Mouse (Mus musculus): ENCODE results near the gene Rnf224.
A peak's percentile ranks its signal among the peaks of the same experiment; 100 is the strongest.

Gene Rnf224

GRCm38 (mm10) chr2:25256443-25257109, 20.0 kb upstream of the Rnf224 start:
- peak; percentile 68 to 81 for DNase-seq (ENCODE audit: low spot score in 2 of 2)

- DNase-seq (ENCODE audit: low spot score in 2 of 2): peak; percentile 83 to 92
These were observed 18.7 kb upstream of the Rnf224 start, which contains the start of gene Tmem203 for GRCm38 (mm10) chr2:25255284-25255779. Gene Tmem203, plus strand, starts transcription at chr2:25255439.

- no peak for DNase-seq (ENCODE audit: low spot score in 2 of 2)
These were observed 15.7 kb upstream of the Rnf224 start for GRCm38 (mm10) chr2:25252331-25252730.

- no peak for DNase-seq (ENCODE audit: low spot score in 2 of 2)
These were observed 9.8 kb upstream of the Rnf224 start, which contains the start of gene AL732309.1 for GRCm38 (mm10) chr2:25246183-25247072. Gene AL732309.1, minus strand, starts transcription at chr2:25246863.

- no peak for DNase-seq (ENCODE audit: low spot score in 2 of 2)
These were observed 7.6 kb upstream of the Rnf224 start for GRCm38 (mm10) chr2:25244144-25244543.

DNA sequence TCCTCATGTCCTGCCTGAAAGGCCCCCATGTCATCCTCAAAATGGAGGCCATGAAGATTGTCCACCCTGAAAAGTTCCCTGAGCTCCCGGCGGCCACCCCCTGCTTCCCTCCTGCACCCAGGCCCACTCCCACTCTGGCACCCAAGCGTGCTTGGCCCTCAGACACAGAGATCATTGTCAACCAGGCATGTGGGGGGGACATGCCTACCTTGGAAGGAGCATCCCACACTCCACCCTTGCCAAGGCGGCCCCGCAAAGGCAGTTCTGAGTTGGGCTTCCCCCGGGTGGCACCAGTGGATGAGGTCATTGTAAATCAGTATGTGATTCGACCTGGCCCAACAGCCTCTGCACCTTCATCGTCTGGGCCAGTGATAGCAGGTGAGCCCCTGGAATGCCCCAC, 6.8 kb upstream of the Rnf224 start:
- no peak for DNase-seq (ENCODE audit: low spot score in 2 of 2)

DNA sequence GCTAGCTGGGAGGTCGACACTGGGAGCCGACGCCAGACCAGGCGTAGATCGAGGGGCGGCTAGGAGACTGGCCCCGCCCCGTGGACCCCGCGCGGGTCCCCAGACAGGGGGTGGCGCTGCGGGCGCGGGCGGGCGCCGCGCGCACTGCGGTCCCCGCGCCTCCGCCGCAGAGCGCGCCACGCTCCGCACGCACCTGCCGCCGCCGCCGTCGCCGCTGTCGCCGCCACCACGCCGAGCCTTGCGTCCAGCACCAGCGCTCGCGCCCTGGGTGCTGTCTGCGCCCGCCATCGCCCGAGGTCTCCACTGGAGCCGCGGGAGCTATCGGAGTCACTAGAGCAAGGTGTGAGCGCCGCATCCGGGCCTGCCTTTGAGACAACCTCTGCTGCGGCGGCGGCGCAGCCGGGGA, 5.5 kb upstream of the Rnf224 start, which contains the start of the genes Rnf208 and Cysrt1:
TSS of gene Rnf208 (plus strand) at position 155 of the 406 bp plus-strand sequence.
TSS of gene Cysrt1 (minus strand) at position 352 of the 406 bp plus-strand sequence.
- no peak for DNase-seq (ENCODE audit: low spot score in 2 of 2)

DNA sequence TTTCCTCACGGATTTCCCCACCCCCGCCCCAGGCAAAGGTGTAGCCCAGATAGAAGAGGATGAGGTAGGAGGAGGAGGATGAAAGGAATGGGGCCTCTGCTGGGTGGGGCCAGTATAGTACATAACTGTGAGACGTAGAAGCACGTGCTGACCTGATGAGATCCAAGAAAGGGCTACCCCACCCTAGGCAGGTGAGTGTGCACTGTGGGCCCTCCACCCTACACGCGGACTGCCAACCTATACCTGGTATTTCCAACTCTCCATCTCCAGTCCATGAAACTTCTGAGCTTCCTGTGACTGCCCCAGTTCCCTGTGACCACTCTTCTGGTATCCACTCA, 4.8 kb upstream of the Rnf224 start:
- no peak for DNase-seq (ENCODE audit: low spot score in 2 of 2)

DNA sequence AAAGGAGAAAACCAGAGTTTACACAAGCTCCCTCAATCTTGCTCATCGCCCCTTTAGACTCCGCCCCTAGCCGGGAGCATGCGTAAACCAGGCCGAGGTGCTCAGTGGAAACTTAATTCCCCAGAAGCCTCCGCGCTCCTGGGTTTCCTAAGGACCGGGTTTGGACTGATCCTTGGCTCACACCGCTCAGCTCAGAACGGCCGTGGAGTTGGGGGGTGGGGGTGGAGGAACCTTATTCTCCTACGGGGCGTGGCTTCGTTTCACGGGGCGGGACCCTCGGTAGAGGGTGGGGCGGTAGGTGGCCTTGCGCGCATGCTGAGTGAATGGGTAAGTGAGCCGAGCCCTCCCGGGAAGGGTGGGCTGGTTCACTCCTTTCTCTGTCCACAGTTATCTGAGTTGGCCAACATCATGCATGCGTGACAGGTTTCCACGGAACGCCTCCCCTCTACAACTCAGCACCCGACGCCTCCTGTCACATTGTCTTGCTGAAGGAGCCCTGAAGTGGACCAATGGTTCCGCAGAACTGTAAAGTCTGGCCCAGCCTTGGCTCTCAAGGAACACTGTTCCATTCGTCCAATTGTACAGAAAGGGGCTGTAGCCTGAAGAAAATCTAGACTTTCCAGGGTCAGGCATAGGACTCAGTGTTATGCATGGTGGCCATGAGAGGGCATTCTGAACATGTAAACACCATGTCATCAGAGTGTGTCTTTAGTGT, 4.3 kb upstream of the Rnf224 start:
- peak in 1 of 2 experiments; percentile 52 for DNase-seq (ENCODE audit: low spot score in 2 of 2)

GRCm38 (mm10) chr2:25240310-25240709, 3.7 kb upstream of the Rnf224 start:
- no peak for DNase-seq (ENCODE audit: low spot score in 2 of 2)

- DNase-seq (ENCODE audit: low spot score in 2 of 2): no peak
These were observed 3.2 kb upstream of the Rnf224 start for GRCm38 (mm10) chr2:25239766-25240165.

- no peak for DNase-seq (ENCODE audit: low spot score in 2 of 2)
These were observed 1.5 kb upstream of the Rnf224 start for GRCm38 (mm10) chr2:25238106-25238505.

DNA sequence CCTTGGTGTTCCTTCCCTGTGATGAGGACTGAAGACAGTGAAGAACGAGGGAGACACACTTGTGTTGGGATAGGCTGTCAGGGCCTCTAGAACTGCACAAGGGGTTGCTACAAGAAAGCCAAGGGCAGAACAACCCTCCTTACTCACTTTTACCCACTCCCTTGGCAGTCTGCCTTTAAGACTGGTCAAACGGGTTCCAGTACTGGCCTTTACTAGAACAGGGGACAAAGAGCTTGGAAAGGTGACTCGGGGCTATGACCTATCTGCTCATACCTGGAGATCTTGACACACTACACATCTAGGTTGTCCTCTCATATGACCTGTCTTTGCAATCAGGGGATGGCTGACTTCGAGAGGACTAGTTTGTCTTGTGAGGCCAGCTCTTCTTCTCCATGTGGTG, 935 bp upstream of the Rnf224 start:
- DNase-seq (ENCODE audit: low spot score in 2 of 2): no peak

- no peak for DNase-seq (ENCODE audit: low spot score in 2 of 2)
These were observed 1.9 kb downstream of the Rnf224 start for GRCm38 (mm10) chr2:25234551-25235220.

- DNase-seq (ENCODE audit: low spot score in 2 of 2): no peak
These were observed 2.5 kb downstream of the Rnf224 start, which contains the start of gene Slc34a3 for GRCm38 (mm10) chr2:25234050-25234449. Gene Slc34a3, minus strand, starts transcription at chr2:25234364.

- DNase-seq (ENCODE audit: low spot score in 2 of 2): no peak
These were observed 3.2 kb downstream of the Rnf224 start for GRCm38 (mm10) chr2:25233421-25233820.

- DNase-seq (ENCODE audit: low spot score in 2 of 2): no peak
These were observed 5.5 kb downstream of the Rnf224 start for GRCm38 (mm10) chr2:25231038-25231437.

DNA sequence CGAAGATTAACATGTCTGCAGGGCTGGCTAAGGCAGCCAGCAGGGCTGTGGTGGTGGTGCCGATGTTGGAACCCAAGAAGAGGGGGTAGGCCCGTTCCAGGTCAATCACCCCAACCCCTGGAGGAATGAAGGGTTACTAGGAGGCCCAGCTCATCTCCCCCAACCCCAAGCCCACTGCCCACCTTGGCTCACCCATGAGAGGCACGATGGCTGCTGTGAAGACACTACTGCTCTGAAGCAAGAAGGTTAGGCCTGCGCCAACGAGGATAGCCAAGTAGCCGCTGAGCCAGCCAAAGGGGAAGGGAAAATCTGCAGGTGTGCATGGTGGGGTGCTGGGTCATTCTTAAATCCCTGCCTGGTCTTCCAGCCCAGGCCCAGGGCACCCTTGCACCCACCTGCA, 6.0 kb downstream of the Rnf224 start:
- DNase-seq (ENCODE audit: low spot score in 2 of 2): no peak

GRCm38 (mm10) chr2:25229582-25229981, 7.0 kb downstream of the Rnf224 start:
- DNase-seq (ENCODE audit: low spot score in 2 of 2): no peak

DNA sequence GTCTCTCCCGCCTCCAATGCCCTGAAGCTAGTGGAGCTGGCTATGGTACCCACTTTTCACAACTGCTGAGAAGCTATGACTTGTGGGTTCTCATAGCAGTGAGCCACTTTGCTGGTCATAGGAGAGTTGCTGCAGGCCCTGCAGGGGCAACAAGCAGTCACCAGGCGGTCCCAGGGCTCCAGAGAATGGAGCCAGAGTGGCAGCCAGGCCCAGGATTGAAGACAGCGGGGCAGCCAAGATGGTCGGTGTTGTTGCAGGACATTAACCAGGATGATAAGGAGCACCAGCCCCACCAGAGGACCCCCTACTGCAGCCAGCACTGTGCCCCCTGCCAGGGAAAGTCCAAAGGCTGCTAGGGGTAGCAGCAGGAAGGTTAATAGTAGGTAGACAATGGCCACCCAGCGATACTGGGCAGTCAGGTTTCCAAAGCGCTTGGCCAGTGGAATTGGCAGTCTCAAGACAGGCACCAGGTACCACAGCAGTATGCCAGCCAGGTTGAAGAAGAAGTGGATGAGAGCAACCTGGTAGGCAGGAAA, 7.5 kb downstream of the Rnf224 start:
- DNase-seq (ENCODE audit: low spot score in 2 of 2): no peak

- DNase-seq (ENCODE audit: low spot score in 2 of 2): peak; percentile 91 to 97
These were observed 8.1 kb downstream of the Rnf224 start for GRCm38 (mm10) chr2:25228431-25228889.

All from spleen, postnatal 4 days (tissue).